Mouse (Mus musculus): ENCODE results near the gene Cbx5. TPM values are rescaled to one million over a fixed set of nuclear protein-coding genes. Genes with fewer than 3 reads are reported as not detected.
A peak's percentile ranks its signal among the peaks of the same experiment; 100 is the strongest.

Gene Cbx5
- polyA plus RNA-seq, 1 experiment from 2014 or later: 27.8 TPM

DNA sequence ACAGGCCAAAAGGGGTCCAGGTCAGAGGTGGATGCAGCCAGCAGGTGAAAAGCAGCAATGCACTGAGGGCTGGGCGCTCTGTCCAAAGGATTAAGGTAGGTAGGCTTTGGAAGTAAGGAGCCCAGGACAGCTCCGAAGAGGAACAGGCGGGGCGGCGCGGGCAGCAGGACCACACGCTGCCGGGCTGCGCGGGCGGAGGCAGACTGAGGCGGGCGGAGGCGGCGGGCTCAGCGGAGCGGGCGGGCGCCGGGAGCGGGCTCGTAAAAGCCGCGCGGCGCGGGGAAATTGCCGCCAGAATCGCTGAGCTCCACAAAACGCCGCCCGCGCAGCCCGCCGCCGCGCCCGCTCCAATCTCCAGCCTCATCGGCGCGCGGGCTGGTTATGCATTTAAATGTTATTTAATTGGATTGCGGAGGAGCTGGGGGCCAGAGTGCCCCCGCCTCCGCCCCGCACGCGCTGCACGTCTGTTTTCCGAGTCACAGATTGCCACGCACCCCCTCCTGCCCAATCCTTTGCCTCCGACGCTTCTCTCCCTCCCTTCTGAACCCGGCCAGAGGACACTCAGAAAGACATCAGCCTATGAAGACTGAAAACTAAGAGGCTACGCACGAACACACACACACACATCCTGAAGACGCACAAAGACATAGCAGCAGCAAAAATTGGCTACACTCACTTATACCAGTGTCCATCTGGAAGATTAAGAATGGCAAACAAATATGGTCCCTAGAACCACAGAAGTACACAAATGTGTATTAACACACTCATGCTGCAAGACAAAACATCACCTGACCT, 92.8 kb downstream of the Cbx5 start:
- Histone ChIP-seq H3K27ac (ENCODE audit: low read length) (no peak overlapping the region), H3K4me2 (replicated peaks; ENCODE audit: low read depth, low read length) (peak overlapping the region; percentile 54), H3K4me3 (ENCODE audit: low read depth, low read length) (peak overlapping the region; percentile 31), H3K36me3 (ENCODE audit: insufficient read depth, low read length) (no peaks in the 10 kb centered on the region), H3K27me3 (replicated peaks; ENCODE audit: insufficient read depth, low read length) (peaks cover 29% of the 10 kb centered on the region), H3K9ac (replicated peaks; ENCODE audit: low read depth) (no peak overlapping the region), H3K4me1 (ENCODE audit: insufficient read depth, low read depth, low read length) (no peaks in the 10 kb centered on the region; the same call in 1 of the 2 replicates), H3K9me3 (ENCODE audit: low read length) (no peaks in the 10 kb centered on the region)
- DNase-seq (ENCODE audit: low spot score): peak; percentile 34
- 3% methylated on average over 37 of the region's 57 CpGs for WGBS
- ATAC-seq: no peak
- no peak for TF ChIP-seq EP300 (IDR thresholded peaks at IDR 0.05)
- no peak for TF ChIP-seq CTCF (IDR thresholded peaks at IDR 0.05)

DNA sequence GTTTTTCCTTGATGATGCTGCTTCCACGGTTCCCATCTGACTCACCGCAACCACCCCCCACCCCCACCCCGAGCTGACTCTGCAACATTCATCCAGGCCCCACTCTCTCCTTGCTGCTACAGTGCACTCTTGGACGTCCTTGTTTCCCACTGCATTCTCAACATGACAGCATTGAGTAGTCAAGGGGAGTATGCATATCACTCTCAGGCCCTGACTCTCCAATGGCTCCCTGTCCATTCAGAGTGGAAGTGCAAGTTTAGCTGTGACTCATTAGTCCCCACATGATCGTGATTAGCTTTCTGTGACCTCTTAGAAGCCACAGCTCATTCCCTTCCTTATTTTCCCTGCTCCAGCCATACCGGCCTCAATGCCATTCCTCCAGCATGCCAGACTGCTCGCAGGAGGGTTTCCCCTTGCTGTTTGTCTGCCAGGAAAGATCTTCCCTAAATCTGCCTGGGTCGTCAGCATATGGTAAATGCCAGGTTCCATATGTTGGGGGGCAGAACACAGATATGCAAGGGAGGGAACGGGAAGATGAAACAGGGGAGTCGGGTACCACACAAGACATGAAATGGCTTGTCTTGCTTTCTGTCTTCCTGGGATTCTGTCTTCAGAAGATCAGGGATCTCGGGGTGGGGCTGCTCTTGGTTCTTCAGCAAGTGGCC, 93.8 kb downstream of the Cbx5 start:
- TF ChIP-seq CTCF (IDR thresholded peaks at IDR 0.05) (no peak), EP300 (IDR thresholded peaks at IDR 0.05) (no peak)

DNA sequence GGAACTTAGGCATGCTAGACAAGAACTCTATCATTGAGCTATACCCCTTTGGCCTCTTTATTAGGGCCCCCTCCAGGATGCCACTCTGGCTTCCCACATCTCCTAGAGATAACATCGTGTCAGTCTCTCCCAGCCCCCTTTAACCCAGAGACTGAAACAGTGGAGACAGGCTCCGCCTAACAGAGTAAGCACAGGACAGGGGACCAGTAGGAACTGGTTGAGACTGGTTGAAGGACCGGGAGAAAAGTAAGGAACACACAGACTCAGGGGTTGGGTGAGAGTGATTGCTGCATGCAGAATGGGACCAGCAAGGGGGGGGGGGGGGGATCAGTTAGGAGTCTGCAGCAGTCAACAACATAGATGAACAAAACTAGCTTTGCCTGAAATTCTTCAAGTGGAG, 95.4 kb downstream of the Cbx5 start:
- peaks cover 29% of the 10 kb centered on the region for H3K27me3 ChIP-seq (replicated peaks; ENCODE audit: insufficient read depth, low read length)
- 20% methylated on average over 3 of the region's 3 CpGs for WGBS
- no peak for TF ChIP-seq EP300 (IDR thresholded peaks at IDR 0.05)
- no peak for TF ChIP-seq CTCF (IDR thresholded peaks at IDR 0.05)

More for the DNA sequence above, 93.8 kb downstream of the Cbx5 start:
- Histone ChIP-seq H3K4me1 (ENCODE audit: insufficient read depth, low read depth, low read length) (no peaks in the 10 kb centered on the region; the same call in 1 of the 2 replicates), H3K4me2 (replicated peaks; ENCODE audit: low read depth, low read length) (no peak overlapping the region), H3K4me3 (ENCODE audit: low read depth, low read length) (no peak overlapping the region), H3K9ac (replicated peaks; ENCODE audit: low read depth) (no peak overlapping the region), H3K27me3 (replicated peaks; ENCODE audit: insufficient read depth, low read length) (peaks cover 29% of the 10 kb centered on the region), H3K27ac (ENCODE audit: low read length) (no peak overlapping the region), H3K9me3 (ENCODE audit: low read length) (no peaks in the 10 kb centered on the region), H3K36me3 (ENCODE audit: insufficient read depth, low read length) (no peaks in the 10 kb centered on the region)
- ATAC-seq (no peak), DNase-seq (ENCODE audit: low spot score) (no peak)
- WGBS: 71% methylated on average over 11 of the region's 11 CpGs

More for the DNA sequence above, 95.4 kb downstream of the Cbx5 start:
- no peak for ATAC-seq
- no peak overlapping the region for H3K27ac ChIP-seq (ENCODE audit: low read length)
- H3K4me3 ChIP-seq (ENCODE audit: low read depth, low read length): no peak overlapping the region
- no peaks in the 10 kb centered on the region; the same call in 1 of the 2 replicates for H3K4me1 ChIP-seq (ENCODE audit: insufficient read depth, low read depth, low read length)
- no peaks in the 10 kb centered on the region for H3K9me3 ChIP-seq (ENCODE audit: low read length)
- H3K9ac ChIP-seq (replicated peaks; ENCODE audit: low read depth): no peak overlapping the region
- H3K4me2 ChIP-seq (replicated peaks; ENCODE audit: low read depth, low read length): no peak overlapping the region
- H3K36me3 ChIP-seq (ENCODE audit: insufficient read depth, low read length): no peaks in the 10 kb centered on the region
- no peak for DNase-seq (ENCODE audit: low spot score)

MicroRNAs within 50 kb of the gene (microRNA counts, 519-probe panel; counts per million panel counts)
- microRNA mmu-miR-148b: 5,134 counts per million, percentile 61 among the panel's probes with 10 or more counts

Small RNA genes lying within 50 kb of the gene (microRNA-seq; reads per million reads assigned to microRNA genes)
- gene Mir148b: 318 reads per million, percentile 62 among the genes with 10 or more reads in this experiment

Other genes starting within 250 kb of the Cbx5 start
- gene Hoxc8, start 249.2 kb downstream of the Cbx5 start, polyA plus RNA-seq (2015; fragmentation: Nextera tagmentation; extraction: Ambion mirVana): not detected in 2 replicates
- gene Hoxc6, start 241.6 kb downstream of the Cbx5 start, polyA plus RNA-seq (2015; fragmentation: Nextera tagmentation; extraction: Ambion mirVana): not detected in 2 replicates
- gene Hoxc4, start 220.9 kb downstream of the Cbx5 start, polyA plus RNA-seq (2015; fragmentation: Nextera tagmentation; extraction: Ambion mirVana): 0.21 and 0.23 TPM in 2 replicates
- gene Smug1, start 72.7 kb downstream of the Cbx5 start, polyA plus RNA-seq (2015; fragmentation: Nextera tagmentation; extraction: Ambion mirVana): 10.5 and 12.2 TPM in 2 replicates
- 200 and 211 TPM in 2 replicates for gene Hnrnpa1, start 616 bp upstream of the Cbx5 start, polyA plus RNA-seq (2015; fragmentation: Nextera tagmentation; extraction: Ambion mirVana)
- gene Nfe2, start 18.6 kb upstream of the Cbx5 start, polyA plus RNA-seq (2015; fragmentation: Nextera tagmentation; extraction: Ambion mirVana): 10.5 and 11.2 TPM in 2 replicates
- gene Copz1, start 32.9 kb upstream of the Cbx5 start, polyA plus RNA-seq (2015; fragmentation: Nextera tagmentation; extraction: Ambion mirVana): 162 and 163 TPM in 2 replicates
- 0.67 and 2.2 TPM in 2 replicates for gene Gpr84, start 70.8 kb upstream of the Cbx5 start, polyA plus RNA-seq (2015; fragmentation: Nextera tagmentation; extraction: Ambion mirVana)
- 5.0 and 6.5 TPM in 2 replicates for gene Zfp385a, start 100.3 kb upstream of the Cbx5 start, polyA plus RNA-seq (2015; fragmentation: Nextera tagmentation; extraction: Ambion mirVana)
- 30.0 and 31.2 TPM in 2 replicates for gene Itga5, start 126.9 kb upstream of the Cbx5 start, polyA plus RNA-seq (2015; fragmentation: Nextera tagmentation; extraction: Ambion mirVana)
- not detected in 2 replicates for gene Gtsf1, start 190.7 kb upstream of the Cbx5 start, polyA plus RNA-seq (2015; fragmentation: Nextera tagmentation; extraction: Ambion mirVana)
- not detected in 2 replicates for gene Gtsf2, start 208.7 kb upstream of the Cbx5 start, polyA plus RNA-seq (2015; fragmentation: Nextera tagmentation; extraction: Ambion mirVana)
- 3.5 and 3.7 TPM in 2 replicates for gene Nckap1l, start 214.0 kb upstream of the Cbx5 start, polyA plus RNA-seq (2015; fragmentation: Nextera tagmentation; extraction: Ambion mirVana)

Measured in lung, postnatal 0 days (tissue).